Mouse (Mus musculus) testis, adult 2 months (tissue): Measurements from ENCODE around the gene Anxa5.

Experiments
- CTCF ChIP-seq: fragments of 200-500 bp; IDR thresholded peaks from 2 replicates; pipeline ENCODE4 v1.5.1; 2012; ENCODE audit warnings: low read depth, mild to moderate bottlenecking, inconsistent platforms, low read length, moderate library complexity; ENCODE audit not compliant: control insufficient read depth, insufficient read depth, insufficient replicate concordance
- POLR2A ChIP-seq: fragments of 200-500 bp; IDR thresholded peaks from 2 replicates; pipeline ENCODE4 v1.6.1; 2012; ENCODE audit warnings: low read depth, mild to moderate bottlenecking, inconsistent platforms, low read length, moderate library complexity; ENCODE audit not compliant: control insufficient read depth

- no peak for TF ChIP-seq CTCF
- no peak for TF ChIP-seq POLR2A
Measured at GRCm38 (mm10) chr3:36446041-36446440, 29.7 kb downstream of the Anxa5 start.
